Mouse (Mus musculus): Measurements from ENCODE around the gene Als2.

Gene Als2

GRCm38 (mm10) chr1:59212076-59212779, 24.8 kb downstream of the Als2 start:
- DNase-seq (ENCODE audit: low spot score in 2 of 2), result no peak

GRCm38 (mm10) chr1:59211651-59212050, 25.4 kb downstream of the Als2 start:
- no peak for DNase-seq (ENCODE audit: low spot score in 2 of 2)

GRCm38 (mm10) chr1:59208331-59208730, 28.7 kb downstream of the Als2 start:
- no peak for DNase-seq (ENCODE audit: low spot score in 2 of 2)

GRCm38 (mm10) chr1:59204489-59204888, 32.5 kb downstream of the Als2 start:
- DNase-seq (ENCODE audit: low spot score in 2 of 2), result no peak

- DNase-seq (ENCODE audit: low spot score in 2 of 2), result no peak
Measured at GRCm38 (mm10) chr1:59202367-59202766, 34.7 kb downstream of the Als2 start.

- no peak for DNase-seq (ENCODE audit: low spot score in 2 of 2)
Measured at GRCm38 (mm10) chr1:59201561-59201960, 35.5 kb downstream of the Als2 start.

GRCm38 (mm10) chr1:59200960-59201359, 36.1 kb downstream of the Als2 start:
- DNase-seq (ENCODE audit: low spot score in 2 of 2), result no peak

- no peak for DNase-seq (ENCODE audit: low spot score in 2 of 2)
Measured at GRCm38 (mm10) chr1:59194979-59195378, 42.1 kb downstream of the Als2 start.

GRCm38 (mm10) chr1:59187786-59188185, 49.2 kb downstream of the Als2 start:
- DNase-seq (ENCODE audit: low spot score in 2 of 2), result no peak

GRCm38 (mm10) chr1:59186317-59186716, 50.7 kb downstream of the Als2 start:
- DNase-seq (ENCODE audit: low spot score in 2 of 2), result no peak

GRCm38 (mm10) chr1:59185410-59185809, 51.6 kb downstream of the Als2 start:
- no peak for DNase-seq (ENCODE audit: low spot score in 2 of 2)

GRCm38 (mm10) chr1:59183045-59183444, 54.0 kb downstream of the Als2 start:
- no peak for DNase-seq (ENCODE audit: low spot score in 2 of 2)

- DNase-seq (ENCODE audit: low spot score in 2 of 2), result no peak
Measured at GRCm38 (mm10) chr1:59182373-59182772, 54.7 kb downstream of the Als2 start.

- DNase-seq (ENCODE audit: low spot score in 2 of 2), result no peak
Measured at GRCm38 (mm10) chr1:59180003-59180402, 57.0 kb downstream of the Als2 start.

GRCm38 (mm10) chr1:59178401-59178800, 58.6 kb downstream of the Als2 start:
- no peak for DNase-seq (ENCODE audit: low spot score in 2 of 2)

- no peak for DNase-seq (ENCODE audit: low spot score in 2 of 2)
Measured at GRCm38 (mm10) chr1:59174514-59175373, 62.3 kb downstream of the Als2 start.

- DNase-seq (ENCODE audit: low spot score in 2 of 2), result no peak
Measured at GRCm38 (mm10) chr1:59173023-59173422, 64.0 kb downstream of the Als2 start.

GRCm38 (mm10) chr1:59171875-59172274, 65.2 kb downstream of the Als2 start:
- no peak for DNase-seq (ENCODE audit: low spot score in 2 of 2)

GRCm38 (mm10) chr1:59170290-59170689, 66.7 kb downstream of the Als2 start:
- no peak for DNase-seq (ENCODE audit: low spot score in 2 of 2)

GRCm38 (mm10) chr1:59169586-59169985, 67.4 kb downstream of the Als2 start:
- no peak for DNase-seq (ENCODE audit: low spot score in 2 of 2)

- no peak for DNase-seq (ENCODE audit: low spot score in 2 of 2)
Measured at GRCm38 (mm10) chr1:59168556-59168955, 68.5 kb downstream of the Als2 start.

- no peak for DNase-seq (ENCODE audit: low spot score in 2 of 2)
Measured at GRCm38 (mm10) chr1:59167654-59168425, 69.2 kb downstream of the Als2 start.
